Mouse (Mus musculus): ENCODE data around the gene Cd4. TPM values are rescaled to one million over a fixed set of nuclear protein-coding genes. Genes with fewer than 3 reads are reported as not detected.
"Not testable (repeated sequence)": the region's sequence is repeated elsewhere in the genome, so short reads cannot be mapped to it uniquely, and the experiment has no call there.

The Cd4 gene
- polyA plus RNA-seq, 1 experiment from 2014 or later = not detected

DNA sequence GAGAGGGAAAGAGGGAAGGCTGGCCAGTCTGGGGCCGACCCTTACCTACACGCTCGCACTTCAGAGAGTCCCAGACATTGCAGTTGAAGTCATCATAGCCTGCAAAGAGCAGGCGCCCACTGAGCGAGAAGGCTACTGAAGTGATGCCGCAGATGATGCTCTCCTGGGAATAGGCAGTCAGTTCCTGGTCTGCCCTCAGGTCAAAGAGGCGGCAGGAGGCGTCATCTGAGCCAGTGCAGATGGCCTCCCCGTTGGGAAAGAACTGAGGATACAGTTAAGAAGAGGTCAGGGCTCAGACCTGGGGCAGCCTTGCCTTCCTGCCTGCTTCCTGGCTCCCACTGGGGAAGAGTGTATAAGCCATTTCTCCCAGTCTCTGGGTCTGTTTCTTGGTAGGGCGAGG is 52.5 kb downstream of the Cd4 start:
- H3K9me3 ChIP-seq (ENCODE audit: control insufficient read depth, low read length) = no peaks in the 10 kb centered on the region

GRCm38 (mm10) chr6:124834512-124835081 is 53.4 kb downstream of the Cd4 start:
- 73% methylated on average over 6 of the region's 6 CpGs for WGBS
- Histone ChIP-seq H3K4me1 (replicated peaks; ENCODE audit: control insufficient read depth, insufficient read depth, low read length) (peaks cover 2% of the 10 kb centered on the region), H3K9ac (ENCODE audit: low read depth, low read length) (no peak overlapping the region)

More for the DNA sequence above, 52.5 kb downstream of the Cd4 start:
- no peak overlapping the region for H3K27ac ChIP-seq (ENCODE audit: low read depth, low read length)
- H3K27me3 ChIP-seq (replicated peaks; ENCODE audit: control insufficient read depth, insufficient read depth, low read length) = no peaks in the 10 kb centered on the region; the same call in 1 of the 2 replicates
- peaks cover 10% of the 10 kb centered on the region for H3K4me1 ChIP-seq (replicated peaks; ENCODE audit: control insufficient read depth, insufficient read depth, low read length)
- ATAC-seq (replicated peaks; ENCODE audit: low FRiP score) = no peak
- WGBS = 75% methylated on average over 10 of the region's 10 CpGs
- no peak overlapping the region for H3K4me2 ChIP-seq
- DNase-seq (ENCODE audit: low spot score) = no peak
- H3K36me3 ChIP-seq (ENCODE audit: control insufficient read depth, insufficient read depth, low read length) = peaks cover 12% of the 10 kb centered on the region
- no peak overlapping the region; the same call in 1 of the 2 replicates for H3K9ac ChIP-seq (ENCODE audit: low read depth, low read length)
- H3K4me3 ChIP-seq (ENCODE audit: low read depth, low read length) = no peak overlapping the region

GRCm38 (mm10) chr6:124831649-124832048 is 56.4 kb downstream of the Cd4 start:
- no peak for ATAC-seq (replicated peaks; ENCODE audit: low FRiP score)
- no peak overlapping the region for H3K9ac ChIP-seq (ENCODE audit: low read depth, low read length)
- peak overlapping the region; percentile 81; the same call in 1 of the 2 replicates for H3K4me2 ChIP-seq

More at GRCm38 (mm10) chr6:124834512-124835081, 53.4 kb downstream of the Cd4 start:
- Histone ChIP-seq H3K27me3 (replicated peaks; ENCODE audit: control insufficient read depth, insufficient read depth, low read length) (no peaks in the 10 kb centered on the region; the same call in 1 of the 2 replicates), H3K9me3 (ENCODE audit: control insufficient read depth, low read length) (no peaks in the 10 kb centered on the region), H3K27ac (ENCODE audit: low read depth, low read length) (no peak overlapping the region), H3K36me3 (ENCODE audit: control insufficient read depth, insufficient read depth, low read length) (peaks cover 12% of the 10 kb centered on the region), H3K4me2 (no peak overlapping the region), H3K4me3 (ENCODE audit: low read depth, low read length) (no peak overlapping the region)
- ATAC-seq (replicated peaks; ENCODE audit: low FRiP score) (no peak), DNase-seq (ENCODE audit: low spot score) (no peak)

DNA sequence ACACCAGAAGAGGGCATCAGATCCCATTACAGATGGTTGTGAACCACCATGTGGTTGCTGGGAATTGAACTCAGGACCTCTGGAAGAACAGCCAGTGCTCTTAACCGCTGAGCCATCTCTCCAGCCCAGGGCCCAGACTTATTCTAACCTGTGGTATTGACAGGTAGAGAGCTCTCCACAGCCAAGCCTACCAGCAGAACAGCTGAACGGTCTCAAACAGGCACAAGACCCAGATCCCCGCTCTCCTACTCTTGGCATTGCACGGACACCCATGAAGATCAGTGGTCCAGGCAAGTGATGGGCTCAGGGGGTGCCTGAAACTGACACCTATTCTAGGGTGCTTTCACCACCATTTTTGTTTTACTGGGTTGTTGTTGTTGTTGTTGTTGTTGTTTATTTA is 56.8 kb downstream of the Cd4 start:
- H3K9ac ChIP-seq (ENCODE audit: low read depth, low read length) = peak overlapping the region; percentile 26; the same call in 1 of the 2 replicates
- H3K4me3 ChIP-seq (ENCODE audit: low read depth, low read length) = peak overlapping the region; percentile 90
- not testable (repeated sequence) for H3K27me3 ChIP-seq (replicated peaks; ENCODE audit: control insufficient read depth, insufficient read depth, low read length); DNase-seq (ENCODE audit: low spot score); H3K4me1 ChIP-seq (replicated peaks; ENCODE audit: control insufficient read depth, insufficient read depth, low read length); H3K27ac ChIP-seq (ENCODE audit: low read depth, low read length); ATAC-seq (replicated peaks; ENCODE audit: low FRiP score); H3K9me3 ChIP-seq (ENCODE audit: control insufficient read depth, low read length)
- H3K36me3 ChIP-seq (ENCODE audit: control insufficient read depth, insufficient read depth, low read length) = peaks cover 13% of the 10 kb centered on the region
- peak overlapping the region; percentile 81 for H3K4me2 ChIP-seq
- 97% methylated on average over 4 of the region's 4 CpGs for WGBS

More at GRCm38 (mm10) chr6:124831649-124832048, 56.4 kb downstream of the Cd4 start:
- peaks cover 5% of the 10 kb centered on the region for H3K4me1 ChIP-seq (replicated peaks; ENCODE audit: control insufficient read depth, insufficient read depth, low read length)
- DNase-seq (ENCODE audit: low spot score) = no peak
- H3K36me3 ChIP-seq (ENCODE audit: control insufficient read depth, insufficient read depth, low read length) = peaks cover 12% of the 10 kb centered on the region
- WGBS = 89% methylated on average over 8 of the region's 8 CpGs
- H3K27ac ChIP-seq (ENCODE audit: low read depth, low read length) = no peak overlapping the region
- no peak overlapping the region for H3K4me3 ChIP-seq (ENCODE audit: low read depth, low read length)
- H3K9me3 ChIP-seq (ENCODE audit: control insufficient read depth, low read length) = no peaks in the 10 kb centered on the region
- no peaks in the 10 kb centered on the region for H3K27me3 ChIP-seq (replicated peaks; ENCODE audit: control insufficient read depth, insufficient read depth, low read length)

DNA sequence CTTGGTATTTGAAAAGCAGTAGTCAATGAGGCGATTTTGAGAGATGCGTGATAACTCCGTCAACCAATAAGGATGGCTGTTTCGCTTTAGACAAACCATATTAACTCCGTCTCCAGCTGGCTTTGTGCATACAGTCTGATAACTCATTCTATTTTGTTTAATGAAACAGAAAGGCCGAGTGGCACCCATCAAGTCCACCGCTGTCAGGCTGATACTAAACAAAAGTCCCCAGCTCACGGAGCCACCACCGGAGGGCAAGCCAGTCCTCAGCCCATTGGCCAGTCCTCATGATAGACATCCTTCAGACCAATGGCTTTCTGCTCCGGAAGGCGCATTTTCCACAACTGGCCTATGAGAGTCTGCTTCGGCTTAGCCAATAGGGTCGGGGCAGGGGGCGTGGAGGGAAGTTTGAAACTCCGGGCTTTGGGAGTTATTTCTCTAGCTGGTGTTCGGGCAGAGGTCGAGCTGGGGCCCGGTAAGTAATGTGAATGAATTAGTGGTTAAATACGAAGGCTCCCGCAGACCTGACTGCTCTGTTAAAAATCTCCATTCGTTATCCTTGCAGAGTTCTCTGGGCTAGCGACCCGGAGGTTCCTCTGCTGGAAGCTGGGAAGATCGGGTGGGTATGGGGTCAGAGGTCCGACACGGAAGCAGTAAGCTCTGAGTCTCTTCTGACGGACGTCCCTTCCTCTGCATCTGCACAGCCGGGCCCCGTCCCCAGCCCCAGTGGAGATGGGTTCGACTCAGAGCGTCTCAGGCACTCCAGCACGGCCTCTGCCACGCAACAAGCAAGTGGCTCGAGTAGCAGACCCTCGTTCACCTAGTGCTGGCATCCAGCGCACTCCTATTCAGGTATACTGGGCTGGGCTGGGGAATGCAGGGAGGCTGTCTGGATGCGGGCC is 58.0 kb downstream of the Cd4 start:
- peak; percentile 87 for DNase-seq (ENCODE audit: low spot score)
- H3K36me3 ChIP-seq (ENCODE audit: control insufficient read depth, insufficient read depth, low read length) = peaks cover 22% of the 10 kb centered on the region
- peak overlapping the region; percentile 89 for H3K4me2 ChIP-seq
- no peaks in the 10 kb centered on the region for H3K27me3 ChIP-seq (replicated peaks; ENCODE audit: control insufficient read depth, insufficient read depth, low read length)
- H3K27ac ChIP-seq (ENCODE audit: low read depth, low read length) = peak overlapping the region; percentile 75
- WGBS = under 1% methylated on average over 38 of the region's 38 CpGs
- H3K4me3 ChIP-seq (ENCODE audit: low read depth, low read length) = peak overlapping the region; percentile 90
- ATAC-seq (replicated peaks; ENCODE audit: low FRiP score) = peak; percentile 84
- peaks cover 5% of the 10 kb centered on the region; the same call in 1 of the 2 replicates for H3K4me1 ChIP-seq (replicated peaks; ENCODE audit: control insufficient read depth, insufficient read depth, low read length)
- H3K9ac ChIP-seq (ENCODE audit: low read depth, low read length) = peak overlapping the region; percentile 95
- H3K9me3 ChIP-seq (ENCODE audit: control insufficient read depth, low read length) = no peaks in the 10 kb centered on the region

DNA sequence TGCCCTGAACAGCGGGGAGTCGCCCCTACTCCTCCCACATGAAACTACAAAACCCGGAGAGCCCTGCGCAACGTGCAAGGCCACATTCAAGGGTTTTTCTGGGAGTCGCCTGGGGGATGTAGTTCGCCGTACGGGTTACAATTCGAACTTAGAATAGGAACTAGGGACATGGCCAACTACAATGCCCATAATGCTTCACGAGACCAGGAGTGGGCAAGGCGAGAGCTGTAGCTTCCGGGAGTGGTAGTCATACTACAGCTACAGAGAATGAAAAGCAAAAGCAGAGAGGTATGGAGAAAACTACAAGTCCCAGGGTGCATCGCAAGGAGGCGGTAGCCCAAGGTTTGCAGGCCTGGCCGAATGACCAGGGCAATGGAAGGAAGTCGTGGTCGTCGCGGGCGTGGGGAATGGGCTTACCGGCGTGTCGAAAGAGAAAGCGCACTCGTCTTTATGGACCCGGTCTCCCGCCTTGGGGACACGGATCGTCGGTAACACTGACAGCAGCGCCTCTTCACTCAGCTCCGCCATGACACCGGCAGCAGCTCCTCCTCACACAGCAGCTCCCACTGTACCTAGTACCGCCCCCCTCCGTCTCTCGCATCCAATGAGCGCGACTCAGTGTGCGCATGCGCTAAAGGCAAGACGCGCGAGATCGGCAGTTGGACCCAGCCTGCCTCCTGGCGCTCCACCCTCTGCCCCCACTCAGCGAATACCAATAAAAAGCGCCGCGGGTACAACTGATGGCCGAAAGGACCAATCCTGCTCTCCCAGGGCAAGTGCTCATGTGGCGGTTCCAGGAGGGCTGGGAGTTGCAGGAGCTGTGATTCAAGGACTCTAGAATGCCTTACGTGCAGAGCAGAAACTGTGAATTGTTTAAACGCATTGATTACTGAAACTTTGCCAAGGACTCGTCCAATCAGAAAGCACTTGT is 58.9 kb downstream of the Cd4 start, which contains the start of the genes Usp5 and Cdca3:
TSS of gene Usp5 (minus strand) at position 617 of the 931 bp plus-strand sequence.
TSS of gene Cdca3 (plus strand) at position 680 of the 931 bp plus-strand sequence.
- H3K27me3 ChIP-seq (replicated peaks; ENCODE audit: control insufficient read depth, insufficient read depth, low read length) = no peaks in the 10 kb centered on the region
- H3K4me2 ChIP-seq = peak within 1 kb of the TSS; percentile 89
- under 1% methylated on average over 55 of the region's 55 CpGs for WGBS
- H3K36me3 ChIP-seq (ENCODE audit: control insufficient read depth, insufficient read depth, low read length) = peaks cover 29% of the 10 kb centered on the region
- peaks cover 5% of the 10 kb centered on the region; the same call in 1 of the 2 replicates for H3K4me1 ChIP-seq (replicated peaks; ENCODE audit: control insufficient read depth, insufficient read depth, low read length)
- H3K9ac ChIP-seq (ENCODE audit: low read depth, low read length) = peak within 1 kb of the TSS; percentile 95
- no peaks in the 10 kb centered on the region for H3K9me3 ChIP-seq (ENCODE audit: control insufficient read depth, low read length)
- ATAC-seq (replicated peaks; ENCODE audit: low FRiP score) = peak; percentile 89
- DNase-seq (ENCODE audit: low spot score) = peak; percentile 98
- peak within 1 kb of the TSS; percentile 75 for H3K27ac ChIP-seq (ENCODE audit: low read depth, low read length)
- H3K4me3 ChIP-seq (ENCODE audit: low read depth, low read length) = peak within 1 kb of the TSS; percentile 90

DNA sequence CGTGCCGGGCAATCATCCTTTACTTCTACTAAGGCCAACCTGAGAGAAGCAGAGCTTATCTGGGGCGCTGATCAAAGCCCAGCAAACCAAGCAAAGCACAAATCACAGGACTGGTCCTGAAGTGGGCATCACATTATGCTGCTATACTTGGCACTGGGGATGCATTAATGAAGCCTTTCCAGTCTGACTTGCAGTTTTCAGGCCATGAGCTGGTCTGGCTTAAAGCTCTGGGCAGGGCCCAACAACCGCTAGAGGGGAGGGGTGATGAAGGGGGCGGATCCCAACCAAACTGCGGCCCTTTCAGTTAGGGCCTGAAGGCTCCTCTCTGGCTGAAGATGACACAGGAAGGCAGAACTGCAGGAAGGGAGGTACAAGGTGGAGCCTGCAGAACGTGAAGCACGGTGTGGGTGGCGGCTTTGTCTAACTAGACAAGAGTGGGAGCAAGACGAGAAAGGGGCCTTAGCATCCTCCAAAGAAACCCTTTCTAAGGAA is 59.9 kb downstream of the Cd4 start:
- Histone ChIP-seq H3K4me2 (peak overlapping the region; percentile 89), H3K9me3 (ENCODE audit: control insufficient read depth, low read length) (no peaks in the 10 kb centered on the region), H3K4me3 (ENCODE audit: low read depth, low read length) (peak overlapping the region; percentile 90), H3K36me3 (ENCODE audit: control insufficient read depth, insufficient read depth, low read length) (peaks cover 37% of the 10 kb centered on the region), H3K9ac (ENCODE audit: low read depth, low read length) (peak overlapping the region; percentile 70), H3K27ac (ENCODE audit: low read depth, low read length) (peak overlapping the region; percentile 39; the same call in 1 of the 2 replicates), H3K27me3 (replicated peaks; ENCODE audit: control insufficient read depth, insufficient read depth, low read length) (no peaks in the 10 kb centered on the region), H3K4me1 (replicated peaks; ENCODE audit: control insufficient read depth, insufficient read depth, low read length) (peaks cover 5% of the 10 kb centered on the region; the same call in 1 of the 2 replicates)
- ATAC-seq (replicated peaks; ENCODE audit: low FRiP score) (no peak), DNase-seq (ENCODE audit: low spot score) (peak; percentile 54)
- 20% methylated on average over 10 of the region's 10 CpGs for WGBS

DNA sequence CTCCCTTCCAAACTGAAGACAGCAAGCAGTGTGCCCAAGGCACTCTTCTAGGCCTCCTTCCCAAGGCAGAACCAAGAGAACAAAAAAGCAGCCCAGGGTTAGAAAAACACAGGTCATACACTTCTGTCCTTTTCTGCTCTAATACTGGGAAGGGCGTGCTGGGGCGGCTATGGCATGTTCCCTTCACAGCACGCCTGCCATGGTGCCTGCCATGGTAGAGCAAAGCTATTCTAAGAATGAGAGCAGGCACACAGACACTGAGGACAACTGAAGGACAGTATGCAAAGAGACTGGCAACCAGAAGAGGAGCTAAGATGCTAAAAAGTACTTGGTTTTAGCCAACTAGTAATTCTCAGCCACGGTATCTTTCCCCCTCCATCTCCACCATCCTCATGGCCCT is 66.0 kb downstream of the Cd4 start:
- no peak for ATAC-seq (replicated peaks; ENCODE audit: low FRiP score)
- Histone ChIP-seq H3K4me1 (replicated peaks; ENCODE audit: control insufficient read depth, insufficient read depth, low read length) (no peaks in the 10 kb centered on the region), H3K9ac (ENCODE audit: low read depth, low read length) (no peak overlapping the region), H3K27ac (ENCODE audit: low read depth, low read length) (no peak overlapping the region), H3K4me2 (no peak overlapping the region), H3K27me3 (replicated peaks; ENCODE audit: control insufficient read depth, insufficient read depth, low read length) (no peaks in the 10 kb centered on the region), H3K4me3 (ENCODE audit: low read depth, low read length) (no peak overlapping the region), H3K9me3 (ENCODE audit: control insufficient read depth, low read length) (no peaks in the 10 kb centered on the region), H3K36me3 (ENCODE audit: control insufficient read depth, insufficient read depth, low read length) (peaks cover 80% of the 10 kb centered on the region)
- 95% methylated on average over 4 of the region's 4 CpGs for WGBS
- no peak for DNase-seq (ENCODE audit: low spot score)

Data from liver, embryonic 11.5 days (tissue).